Mouse (Mus musculus): ENCODE measurements around the gene Fam229b. TPM values are rescaled to one million over a fixed set of nuclear protein-coding genes. Genes with fewer than 3 reads are reported as not detected.

Gene Fam229b
- polyA plus RNA-seq, 1 experiment = 2.7 TPM

GRCm38 (mm10) chr10:39140843-39141242 lies 7.1 kb upstream of the Fam229b start:
- no peak for TF ChIP-seq CTCF (IDR thresholded peaks at IDR 0.05; ENCODE audit: insufficient read depth, low read length)
- TF ChIP-seq POLR2A (IDR thresholded peaks at IDR 0.05; ENCODE audit: borderline replicate concordance, extremely low read depth, low read depth, low read length) = no peak
- no peak for DNase-seq
- Histone ChIP-seq H3K4me3 (replicated peaks; ENCODE audit: extremely low read depth, low read depth, low read length) (no peak overlapping the region), H3K4me1 (ENCODE audit: control insufficient read depth, insufficient read depth, low read length) (no peaks in the 10 kb centered on the region)
- WGBS = 75% methylated on average over 14 of the region's 14 CpGs

GRCm38 (mm10) chr10:39138761-39139160 lies 5.0 kb upstream of the Fam229b start:
- 85% methylated on average over 6 of the region's 6 CpGs for WGBS
- Histone ChIP-seq H3K4me3 (replicated peaks; ENCODE audit: extremely low read depth, low read depth, low read length) (no peak overlapping the region), H3K4me1 (ENCODE audit: control insufficient read depth, insufficient read depth, low read length) (no peaks in the 10 kb centered on the region)
- DNase-seq = no peak
- TF ChIP-seq CTCF (IDR thresholded peaks at IDR 0.05; ENCODE audit: insufficient read depth, low read length) (no peak), POLR2A (IDR thresholded peaks at IDR 0.05; ENCODE audit: borderline replicate concordance, extremely low read depth, low read depth, low read length) (no peak)

GRCm38 (mm10) chr10:39137766-39138165 lies 4.1 kb upstream of the Fam229b start:
- H3K4me3 ChIP-seq (replicated peaks; ENCODE audit: extremely low read depth, low read depth, low read length) = no peak overlapping the region
- no peak for DNase-seq
- 86% methylated on average over 3 of the region's 3 CpGs for WGBS
- TF ChIP-seq CTCF (IDR thresholded peaks at IDR 0.05; ENCODE audit: insufficient read depth, low read length) = no peak
- TF ChIP-seq POLR2A (IDR thresholded peaks at IDR 0.05; ENCODE audit: borderline replicate concordance, extremely low read depth, low read depth, low read length) = no peak
- H3K4me1 ChIP-seq (ENCODE audit: control insufficient read depth, insufficient read depth, low read length) = no peaks in the 10 kb centered on the region

GRCm38 (mm10) chr10:39121412-39121811 lies 12.3 kb downstream of the Fam229b start:
- no peak for DNase-seq

GRCm38 (mm10) chr10:39109489-39109874 lies 24.2 kb downstream of the Fam229b start:
- no peak for TF ChIP-seq CTCF (IDR thresholded peaks at IDR 0.05; ENCODE audit: insufficient read depth, low read length)
- no peak for TF ChIP-seq POLR2A (IDR thresholded peaks at IDR 0.05; ENCODE audit: borderline replicate concordance, extremely low read depth, low read depth, low read length)
- DNase-seq = no peak
- WGBS = 73% methylated on average over 4 of the region's 4 CpGs
- Histone ChIP-seq H3K4me3 (replicated peaks; ENCODE audit: extremely low read depth, low read depth, low read length) (no peak overlapping the region), H3K4me1 (ENCODE audit: control insufficient read depth, insufficient read depth, low read length) (no peaks in the 10 kb centered on the region)

More at GRCm38 (mm10) chr10:39121412-39121811, 12.3 kb downstream of the Fam229b start:
- WGBS = 31% methylated on average over 4 of the region's 4 CpGs
- Histone ChIP-seq H3K4me3 (replicated peaks; ENCODE audit: extremely low read depth, low read depth, low read length) (no peak overlapping the region), H3K4me1 (ENCODE audit: control insufficient read depth, insufficient read depth, low read length) (no peaks in the 10 kb centered on the region)
- no peak for TF ChIP-seq CTCF (IDR thresholded peaks at IDR 0.05; ENCODE audit: insufficient read depth, low read length)
- no peak for TF ChIP-seq POLR2A (IDR thresholded peaks at IDR 0.05; ENCODE audit: borderline replicate concordance, extremely low read depth, low read depth, low read length)

DNA sequence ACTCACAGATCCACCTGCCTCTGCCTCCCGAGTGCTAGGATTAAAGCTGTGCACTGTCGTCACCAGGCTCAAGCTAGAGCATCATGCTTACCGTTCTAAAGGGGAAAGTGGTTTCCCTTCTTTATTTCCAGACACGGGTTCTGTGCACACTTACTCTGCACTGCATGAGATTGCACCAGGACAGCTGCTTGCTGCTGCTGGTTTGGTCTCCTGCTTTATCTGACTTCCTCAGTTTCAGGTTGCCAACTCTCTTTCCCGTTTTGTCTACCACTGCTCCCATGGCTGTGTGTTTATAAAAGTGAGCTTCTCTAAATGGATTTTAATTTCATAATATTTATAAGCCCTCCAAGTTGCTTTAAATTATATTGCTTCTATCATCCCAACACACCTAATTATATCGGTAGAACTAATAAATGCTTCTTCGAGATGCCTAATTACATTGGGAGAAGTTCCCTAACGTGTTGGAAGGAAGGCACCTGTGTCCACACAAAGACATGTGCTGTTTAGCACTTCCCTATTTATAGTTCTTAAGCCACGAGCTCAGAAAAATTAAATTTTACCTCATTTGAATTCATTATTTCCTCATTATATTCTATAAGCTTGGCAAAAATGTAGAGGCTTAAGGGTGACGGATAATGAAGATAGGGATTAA lies 24.8 kb downstream of the Fam229b start:
- 55% methylated on average over 10 of the region's 10 CpGs for WGBS
- DNase-seq = no peak
- TF ChIP-seq CTCF (IDR thresholded peaks at IDR 0.05; ENCODE audit: insufficient read depth, low read length) = no peak
- no peak for TF ChIP-seq POLR2A (IDR thresholded peaks at IDR 0.05; ENCODE audit: borderline replicate concordance, extremely low read depth, low read depth, low read length)
- H3K4me1 ChIP-seq (ENCODE audit: control insufficient read depth, insufficient read depth, low read length) = no peaks in the 10 kb centered on the region
- H3K4me3 ChIP-seq (replicated peaks; ENCODE audit: extremely low read depth, low read depth, low read length) = no peak overlapping the region

GRCm38 (mm10) chr10:39106935-39107334 lies 26.8 kb downstream of the Fam229b start:
- 70% methylated on average over 4 of the region's 4 CpGs for WGBS
- no peak overlapping the region for H3K4me3 ChIP-seq (replicated peaks; ENCODE audit: extremely low read depth, low read depth, low read length)
- H3K4me1 ChIP-seq (ENCODE audit: control insufficient read depth, insufficient read depth, low read length) = no peaks in the 10 kb centered on the region
- no peak for DNase-seq
- TF ChIP-seq POLR2A (IDR thresholded peaks at IDR 0.05; ENCODE audit: borderline replicate concordance, extremely low read depth, low read depth, low read length) (no peak), CTCF (IDR thresholded peaks at IDR 0.05; ENCODE audit: insufficient read depth, low read length) (no peak)

DNA sequence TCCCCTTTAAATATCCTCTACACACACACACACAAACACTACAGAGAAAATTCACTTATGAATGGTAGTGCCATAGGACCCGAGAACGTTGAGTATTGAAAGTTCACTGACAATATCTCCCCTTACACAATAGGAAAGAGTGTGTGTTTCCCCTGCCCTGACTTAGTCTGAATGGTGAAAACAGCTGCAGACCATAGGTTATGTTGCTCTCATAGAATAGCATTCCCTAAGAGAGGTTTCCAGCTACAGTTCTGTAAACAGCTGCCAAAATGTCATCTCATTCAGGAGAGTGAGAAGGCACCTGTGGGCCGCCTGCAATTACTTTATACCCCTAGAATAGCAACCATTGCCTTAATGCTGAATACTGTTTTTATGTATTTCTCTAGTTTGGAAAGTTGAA lies 27.3 kb downstream of the Fam229b start:
- Histone ChIP-seq H3K4me3 (replicated peaks; ENCODE audit: extremely low read depth, low read depth, low read length) (no peak overlapping the region), H3K4me1 (ENCODE audit: control insufficient read depth, insufficient read depth, low read length) (no peaks in the 10 kb centered on the region)
- no peak for TF ChIP-seq POLR2A (IDR thresholded peaks at IDR 0.05; ENCODE audit: borderline replicate concordance, extremely low read depth, low read depth, low read length)
- TF ChIP-seq CTCF (IDR thresholded peaks at IDR 0.05; ENCODE audit: insufficient read depth, low read length) = no peak
- WGBS = 67% methylated on average over 3 of the region's 3 CpGs
- DNase-seq = no peak

DNA sequence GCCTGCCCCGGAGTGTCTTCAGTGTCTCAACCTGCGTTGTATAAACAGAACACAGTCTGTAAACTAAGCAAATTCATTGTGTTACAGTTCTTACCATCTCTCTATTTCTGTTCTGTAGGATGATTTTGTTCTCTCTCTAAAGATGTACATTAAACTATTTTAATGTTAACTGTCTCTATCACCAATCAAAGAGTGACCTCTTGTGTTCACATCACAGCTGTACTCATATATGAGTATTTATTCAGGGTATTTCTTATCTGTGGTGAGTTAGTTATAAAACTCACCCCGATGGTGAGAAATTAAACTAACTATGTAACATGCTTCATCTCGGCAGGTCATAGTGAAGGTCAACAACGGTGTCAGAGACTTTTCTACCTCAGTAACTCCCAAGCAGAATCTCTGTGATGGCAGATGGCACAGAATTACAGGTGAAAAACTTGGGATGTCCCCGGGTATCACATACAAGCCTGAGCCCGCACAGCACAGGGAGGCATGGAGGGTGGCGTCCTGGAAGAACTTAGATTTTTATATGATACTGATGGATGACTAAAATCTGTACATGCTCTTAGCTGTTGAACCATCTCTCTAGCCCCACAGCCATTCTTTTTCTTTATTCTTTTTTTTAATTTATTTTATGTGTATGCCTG lies 28.8 kb downstream of the Fam229b start:
- TF ChIP-seq POLR2A (IDR thresholded peaks at IDR 0.05; ENCODE audit: borderline replicate concordance, extremely low read depth, low read depth, low read length) (no peak), CTCF (IDR thresholded peaks at IDR 0.05; ENCODE audit: insufficient read depth, low read length) (no peak)
- WGBS = 88% methylated on average over 8 of the region's 8 CpGs
- no peak for DNase-seq
- Histone ChIP-seq H3K4me3 (replicated peaks; ENCODE audit: extremely low read depth, low read depth, low read length) (no peak overlapping the region), H3K4me1 (ENCODE audit: control insufficient read depth, insufficient read depth, low read length) (no peaks in the 10 kb centered on the region)

DNA sequence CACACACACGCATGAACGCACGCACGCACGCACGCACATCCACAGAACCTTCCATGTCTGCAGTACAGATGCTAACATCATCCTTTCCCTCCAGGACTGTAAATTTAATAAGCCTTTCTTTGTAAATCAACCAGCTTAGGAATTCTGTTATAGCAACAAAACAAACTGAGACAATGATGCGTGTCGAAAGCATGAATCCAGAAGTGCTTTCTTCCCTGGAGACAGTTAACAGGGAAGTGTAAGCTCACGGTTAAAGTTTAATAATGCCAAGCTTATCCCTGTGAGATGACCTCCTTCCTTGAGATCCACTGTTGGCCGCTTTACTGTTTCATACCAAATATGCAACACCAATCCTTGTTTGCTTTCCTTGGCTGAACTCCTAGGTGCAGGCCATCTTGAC lies 35.0 kb downstream of the Fam229b start:
- 91% methylated on average over 10 of the region's 10 CpGs for WGBS
- no peak for DNase-seq
- Histone ChIP-seq H3K4me3 (replicated peaks; ENCODE audit: extremely low read depth, low read depth, low read length) (no peak overlapping the region), H3K4me1 (ENCODE audit: control insufficient read depth, insufficient read depth, low read length) (no peaks in the 10 kb centered on the region)
- TF ChIP-seq CTCF (IDR thresholded peaks at IDR 0.05; ENCODE audit: insufficient read depth, low read length) (no peak), POLR2A (IDR thresholded peaks at IDR 0.05; ENCODE audit: borderline replicate concordance, extremely low read depth, low read depth, low read length) (no peak)

All from lung, adult 2 months (tissue).